In the genomic region with DNA sequence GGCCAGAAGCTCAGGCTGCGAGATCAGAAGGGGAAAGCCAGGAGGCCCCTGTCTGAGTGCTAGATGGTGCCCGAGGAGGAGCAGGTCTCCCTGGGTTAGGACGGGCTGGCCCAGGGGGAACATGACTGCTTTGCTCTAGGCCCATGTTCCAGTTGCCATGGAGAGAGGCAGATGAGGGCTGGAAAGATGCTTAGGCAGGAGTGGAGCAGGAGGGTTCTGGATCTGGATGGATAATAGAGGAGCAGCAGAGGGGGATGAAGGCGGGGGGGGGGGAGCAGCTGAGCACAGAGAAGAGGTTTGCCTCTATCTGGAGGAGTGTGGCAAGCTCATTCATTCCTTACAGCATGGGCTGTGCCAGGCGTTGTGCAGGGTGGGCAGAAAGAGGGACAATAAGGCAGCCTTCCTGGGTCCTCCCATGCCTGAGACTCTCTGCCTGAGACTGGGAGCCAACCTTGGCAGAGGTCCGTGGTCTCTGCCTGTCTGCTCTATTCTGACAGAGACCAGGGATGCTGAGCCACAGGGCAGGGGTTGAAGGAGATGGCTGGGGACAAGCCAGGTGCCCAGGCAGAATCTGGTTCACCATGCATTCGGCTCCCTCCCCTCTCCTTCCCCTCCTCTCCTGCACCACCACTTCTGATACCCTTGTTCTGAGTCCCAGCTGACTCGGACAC, we compare ENCODE assay signal across 17 mouse cellular contexts.
A peak's percentile ranks its signal among the peaks of the same experiment; 100 is the strongest.
DNase-seq lines count a peak whose midpoint lies in the region; ATAC-seq and TF ChIP-seq lines count a peak whose summit lies in the region.
"Had no signal": no experiment of that assay in that cellular context is flagged by ENCODE, and none has a peak within 500 bp of the region (broad histone marks: within the 10 kb centered on the region; RNA-seq: fewer than 3 reads in every experiment).

No protein-coding gene starts in this region.

- WGBS in forebrain, embryonic 10.5 days: 81% methylated on average over 8 of the region's 8 CpGs
- 63% methylated on average over 7 of the region's 8 CpGs for WGBS in forebrain, embryonic 16.5 days
- 47% methylated on average over 8 of the region's 8 CpGs for WGBS in hindbrain, embryonic 14.5 days
- WGBS in midbrain, embryonic 11.5 days: 69% methylated on average over 8 of the region's 8 CpGs

- H3K36me3 ChIP-seq in forebrain, embryonic 10.5 days (replicated peaks): peaks cover 5% of the 10 kb centered on the region; the same call in 1 of the 2 replicates
- H3K36me3 ChIP-seq in forebrain, embryonic 16.5 days (ENCODE audit: control insufficient read depth, insufficient read depth): no peaks in the 10 kb centered on the region
- no peaks in the 10 kb centered on the region for H3K36me3 ChIP-seq in hindbrain, embryonic 14.5 days (replicated peaks; ENCODE audit: control insufficient read depth, insufficient read depth)
- H3K36me3 ChIP-seq in midbrain, embryonic 11.5 days (ENCODE audit: control insufficient read depth, insufficient read depth, low read length): no peaks in the 10 kb centered on the region
- H3K36me3 ChIP-seq: liver, embryonic 15.5 days had no signal

- no peak for TF ChIP-seq POLR2A in brain, embryonic 14.5 days (IDR thresholded peaks at IDR 0.05; ENCODE audit: borderline replicate concordance, extremely low read depth, insufficient read depth, insufficient read length, poor library complexity, severe bottlenecking)

- no peak overlapping the region for H3K4me3 ChIP-seq in forebrain, embryonic 10.5 days
- H3K4me3 ChIP-seq in forebrain, embryonic 16.5 days (replicated peaks; ENCODE audit: low read length): no peak overlapping the region
- H3K4me3 ChIP-seq in hindbrain, embryonic 14.5 days (replicated peaks; ENCODE audit: low read length): no peak overlapping the region
- no peak overlapping the region for H3K4me3 ChIP-seq in midbrain, embryonic 11.5 days (ENCODE audit: low read depth, low read length)
- H3K4me3 ChIP-seq: liver, embryonic 15.5 days had no signal

- H3K9me3 ChIP-seq in forebrain, embryonic 10.5 days: no peaks in the 10 kb centered on the region
- H3K9me3 ChIP-seq in forebrain, embryonic 16.5 days (ENCODE audit: control insufficient read depth, low read length): no peaks in the 10 kb centered on the region
- H3K9me3 ChIP-seq in hindbrain, embryonic 14.5 days (ENCODE audit: control insufficient read depth, low read length): no peaks in the 10 kb centered on the region
- no peaks in the 10 kb centered on the region for H3K9me3 ChIP-seq in midbrain, embryonic 11.5 days (ENCODE audit: control insufficient read depth, low read length)
- H3K9me3 ChIP-seq: liver, embryonic 15.5 days had no signal

- ATAC-seq in forebrain, embryonic 16.5 days: no peak
- 0 out of 2 replicates have a peak, but pooled peaks have one; percentile 46 for ATAC-seq in hindbrain, embryonic 14.5 days (ENCODE audit: low FRiP score)
- ATAC-seq in midbrain, embryonic 11.5 days (ENCODE audit: low FRiP score): peak; percentile 35
- no peak for ATAC-seq in megakaryocyte, adult 5-6 weeks (ENCODE audit: poor library complexity, severe bottlenecking)
- ATAC-seq: inflammation-experienced regulatory T-cells, adult 6 months had no signal

- peaks cover 75% of the 10 kb centered on the region for H3K4me1 ChIP-seq in forebrain, embryonic 10.5 days
- H3K4me1 ChIP-seq in forebrain, embryonic 16.5 days (replicated peaks; ENCODE audit: control insufficient read depth, insufficient read depth, low read length): peaks cover 23% of the 10 kb centered on the region
- peaks cover 29% of the 10 kb centered on the region for H3K4me1 ChIP-seq in hindbrain, embryonic 14.5 days (replicated peaks; ENCODE audit: control insufficient read depth, insufficient read depth, low read length)
- H3K4me1 ChIP-seq in midbrain, embryonic 11.5 days (ENCODE audit: control insufficient read depth, insufficient read depth, low read length): peaks cover 22% of the 10 kb centered on the region

- no peak overlapping the region for H3K4me2 ChIP-seq in forebrain, embryonic 16.5 days (ENCODE audit: low read length)
- H3K4me2 ChIP-seq in hindbrain, embryonic 14.5 days (replicated peaks): no peak overlapping the region
- H3K4me2 ChIP-seq in midbrain, embryonic 11.5 days: no peak overlapping the region
- H3K4me2 ChIP-seq: heart, embryonic 11.5 days; liver, embryonic 15.5 days had no signal

- H3K9ac ChIP-seq in forebrain, embryonic 16.5 days (replicated peaks; ENCODE audit: low read depth, low read length): no peak overlapping the region
- no peak overlapping the region for H3K9ac ChIP-seq in hindbrain, embryonic 14.5 days
- no peak overlapping the region for H3K9ac ChIP-seq in midbrain, embryonic 11.5 days (ENCODE audit: low read length)
- H3K9ac ChIP-seq: liver, embryonic 15.5 days had no signal

- H3K27me3 ChIP-seq in forebrain, embryonic 10.5 days (ENCODE audit: poor library complexity, severe bottlenecking): no peaks in the 10 kb centered on the region
- H3K27me3 ChIP-seq in forebrain, embryonic 16.5 days (replicated peaks; ENCODE audit: control insufficient read depth, insufficient read depth, low read length): no peaks in the 10 kb centered on the region
- no peaks in the 10 kb centered on the region for H3K27me3 ChIP-seq in hindbrain, embryonic 14.5 days (ENCODE audit: control insufficient read depth, insufficient read depth, low read length)
- no peaks in the 10 kb centered on the region for H3K27me3 ChIP-seq in midbrain, embryonic 11.5 days (ENCODE audit: control insufficient read depth, insufficient read depth, low read length)
- H3K27me3 ChIP-seq: liver, embryonic 15.5 days had no signal

- no peak for DNase-seq in forebrain, embryonic 10.5 days (ENCODE audit: extremely low spot score, low spot score)
- DNase-seq in brain, embryonic 14.5 days (ENCODE audit: low read depth): peak; percentile 60
- DNase-seq in hindbrain, embryonic 14.5 days (ENCODE audit: low spot score): no peak
- DNase-seq in midbrain, embryonic 11.5 days (ENCODE audit: low spot score, missing footprints): no peak
- DNase-seq in spleen, adult 18-20 months: no peak
- DNase-seq in lung, postnatal 10 days: no peak
- DNase-seq: adrenal gland, postnatal 36 days; cerebellum, adult 11 months; gastrocnemius, postnatal 10 days; layer of hippocampus, adult 9-11 months; left cerebral cortex, postnatal 4 days; right cerebral cortex, adult 18-20 months had no signal

- TF ChIP-seq CTCF in brain, embryonic 14.5 days (IDR thresholded peaks at IDR 0.05; ENCODE audit: borderline replicate concordance, extremely low read depth, insufficient read depth, insufficient read length): no peak

- peak overlapping the region; percentile 26 for H3K27ac ChIP-seq in forebrain, embryonic 10.5 days
- H3K27ac ChIP-seq in forebrain, embryonic 16.5 days (ENCODE audit: low read length): no peak overlapping the region
- peak overlapping the region; percentile 28 for H3K27ac ChIP-seq in hindbrain, embryonic 14.5 days
- no peak overlapping the region for H3K27ac ChIP-seq in midbrain, embryonic 11.5 days (ENCODE audit: low read depth, low read length)
- H3K27ac ChIP-seq: liver, embryonic 15.5 days had no signal

Comparison
In these comparisons a context has a peak if more than half of its experiments do, and no peak if none do; other contexts are left out.
1. H3K27ac ChIP-seq: peak in forebrain, embryonic 10.5 days (single experiment) and hindbrain, embryonic 14.5 days (single experiment); none in forebrain, embryonic 16.5 days (single experiment) and midbrain, embryonic 11.5 days (single experiment).
2. ATAC-seq: peak in hindbrain, embryonic 14.5 days (single experiment) and midbrain, embryonic 11.5 days (single experiment); none in forebrain, embryonic 16.5 days (single experiment) and megakaryocyte, adult 5-6 weeks (single experiment).